Mouse (Mus musculus) kidney, adult 2 months (tissue): ENCODE measurements at regions not wholly inside any gene's neighbourhood (a gene's known extent, or its start where the extent isn't known, plus 50 kb on each side); places are given as distances from the start of the nearest gene placed in this dataset.

Experiments used
- DNase-seq: peaks from one replicate; pipeline ENCODE4 v3.0.0; 2021
- H3K27ac ChIP-seq: fragments of 200-500 bp; 2 replicates; pipeline ENCODE4 v1.5.1; 2012; ENCODE audit warnings: low read depth, low read length, control low read depth, inconsistent platforms; ENCODE audit not compliant: insufficient read depth
- H3K27me3 ChIP-seq: fragments of 200-500 bp; replicated peaks from 2 replicates; pipeline ENCODE4 v1.6.1; 2012; ENCODE audit warnings: mild to moderate bottlenecking, moderate library complexity, low read length, inconsistent platforms; ENCODE audit not compliant: control insufficient read depth, insufficient read depth
- H3K36me3 ChIP-seq: fragments of 200-500 bp; 2 replicates; pipeline ENCODE4 v1.6.1; 2012; ENCODE audit warnings: mild to moderate bottlenecking, moderate library complexity, low read length, inconsistent platforms; ENCODE audit not compliant: control insufficient read depth, insufficient read depth
- H3K4me1 ChIP-seq: fragments of 200-500 bp; 2 replicates; pipeline ENCODE4 v1.6.1; 2011; ENCODE audit warnings: low read length; ENCODE audit not compliant: control insufficient read depth, insufficient read depth
- H3K4me3 ChIP-seq: fragments of 200-500 bp; 2 replicates; pipeline ENCODE4 v1.5.1; 2011; ENCODE audit warnings: mild to moderate bottlenecking, low read depth, low read length, control low read depth; ENCODE audit not compliant: insufficient read depth
- CTCF ChIP-seq: fragments of 200-500 bp; conservative IDR thresholded peaks from 2 replicates; pipeline ENCODE4 v1.5.1; 2011; ENCODE audit warnings: low read depth, mild to moderate bottlenecking, control low read depth, low read length, moderate library complexity, mixed read lengths; ENCODE audit not compliant: insufficient read depth, insufficient read length
- POLR2A ChIP-seq: fragments of 200-500 bp; IDR thresholded peaks from one replicate; pipeline ENCODE4 v1.6.1; 2011; ENCODE audit warnings: low read depth, low read length, control low read depth
- WGBS: fragments of 180-500 bp; shearing (Covaris S2); methylation state at CpG from one replicate; pipeline ENCODE4 v1.1.7; 2018; 5-methylcytosine and 5-hydroxymethylcytosine counted together

DNA sequence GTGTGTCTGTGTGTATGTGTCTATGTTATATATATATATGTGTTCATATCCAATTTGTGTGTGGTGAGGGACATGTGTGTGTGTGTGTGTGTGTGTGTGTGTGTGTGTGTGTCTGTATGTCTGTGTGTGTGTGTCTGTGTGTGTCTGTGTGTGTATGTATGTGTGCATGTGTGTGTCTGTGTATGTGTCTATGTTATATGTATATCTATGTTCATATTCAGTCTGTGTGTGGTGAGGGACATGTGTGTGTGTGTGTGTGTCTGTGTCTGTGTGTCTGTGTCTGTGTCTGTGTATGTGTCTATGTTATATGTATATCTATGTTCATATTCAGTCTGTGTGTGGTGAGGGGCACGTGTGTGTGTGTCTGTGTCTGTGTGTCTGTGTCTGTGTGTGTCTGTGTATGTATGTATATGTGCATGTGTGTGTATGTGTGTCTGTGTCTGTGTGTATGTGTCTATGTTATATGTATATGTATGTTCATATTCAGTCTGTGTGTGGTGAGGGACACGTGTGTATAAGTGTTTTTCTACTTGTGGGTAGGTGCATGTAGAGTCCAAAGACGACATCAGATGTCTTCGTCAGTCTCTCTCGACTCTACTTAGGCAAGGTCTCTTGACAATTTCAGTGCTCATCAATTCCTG, 370.5 kb upstream of the Slc7a11 start:
- Histone ChIP-seq H3K4me1 (no peaks in the 10 kb centered on the region), H3K27ac (no peak overlapping the region), H3K36me3 (no peaks in the 10 kb centered on the region), H3K27me3 (no peaks in the 10 kb centered on the region), H3K4me3 (no peak overlapping the region)
- WGBS: 88% methylated on average over 5 of the region's 5 CpGs
- TF ChIP-seq POLR2A: no peak
- no peak for TF ChIP-seq CTCF
- DNase-seq: no peak

GRCm38 (mm10) chr3:50815716-50816115, 372.3 kb upstream of the Slc7a11 start:
- H3K27ac ChIP-seq: no peak overlapping the region
- no peak overlapping the region for H3K4me3 ChIP-seq
- no peaks in the 10 kb centered on the region for H3K27me3 ChIP-seq
- H3K4me1 ChIP-seq: no peaks in the 10 kb centered on the region
- TF ChIP-seq POLR2A (no peak), CTCF (no peak)
- no peaks in the 10 kb centered on the region for H3K36me3 ChIP-seq
- DNase-seq: no peak
- 84% methylated on average over 10 of the region's 10 CpGs for WGBS

DNA sequence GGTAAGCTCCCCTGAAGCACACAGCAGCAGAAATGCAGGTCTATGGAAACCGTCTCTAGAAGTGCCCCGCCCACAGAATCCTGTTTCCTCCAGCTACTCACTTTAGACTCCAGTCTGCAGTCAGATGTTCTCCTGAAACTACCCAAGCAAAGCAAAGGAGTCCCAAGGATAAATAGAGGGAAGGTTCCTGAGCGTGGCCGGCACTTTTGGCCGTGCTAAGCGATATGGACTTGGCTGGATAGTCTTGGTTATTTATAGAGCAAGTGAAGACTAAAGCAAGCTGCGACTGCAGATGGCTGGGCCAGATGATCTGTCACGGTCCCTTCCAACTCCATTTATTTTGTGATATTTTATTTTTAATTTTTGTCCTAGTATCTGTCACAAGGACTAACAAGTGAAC, 373.1 kb upstream of the Slc7a11 start:
- Histone ChIP-seq H3K4me3 (no peak overlapping the region), H3K27me3 (no peaks in the 10 kb centered on the region), H3K4me1 (no peaks in the 10 kb centered on the region), H3K27ac (no peak overlapping the region), H3K36me3 (no peaks in the 10 kb centered on the region)
- no peak for TF ChIP-seq CTCF
- no peak for TF ChIP-seq POLR2A
- 38% methylated on average over 8 of the region's 8 CpGs for WGBS
- no peak for DNase-seq

DNA sequence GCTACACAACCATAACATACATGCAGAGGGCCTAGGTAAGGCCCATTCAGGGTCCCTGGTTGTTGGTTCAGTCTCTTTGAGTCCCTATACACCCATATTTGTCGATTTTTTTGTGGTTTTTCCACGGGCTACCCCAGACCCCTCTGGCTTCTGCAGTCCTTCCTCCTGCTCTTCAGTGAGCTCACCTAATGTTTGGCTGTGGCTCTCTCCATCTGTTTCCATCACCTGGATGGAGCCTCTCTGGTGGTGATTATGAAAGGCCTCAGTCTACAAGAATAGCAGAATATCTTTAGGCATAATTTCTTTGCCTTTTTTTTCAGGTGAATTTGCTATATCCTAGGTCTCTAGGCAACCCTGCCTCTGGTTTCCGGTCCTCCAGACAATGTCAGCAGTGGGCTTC, 373.9 kb upstream of the Slc7a11 start:
- Histone ChIP-seq H3K4me1 (no peaks in the 10 kb centered on the region), H3K36me3 (no peaks in the 10 kb centered on the region), H3K27ac (no peak overlapping the region), H3K27me3 (no peaks in the 10 kb centered on the region), H3K4me3 (no peak overlapping the region)
- WGBS: 79% methylated on average over 3 of the region's 3 CpGs
- DNase-seq: no peak
- TF ChIP-seq CTCF (no peak), POLR2A (no peak)

DNA sequence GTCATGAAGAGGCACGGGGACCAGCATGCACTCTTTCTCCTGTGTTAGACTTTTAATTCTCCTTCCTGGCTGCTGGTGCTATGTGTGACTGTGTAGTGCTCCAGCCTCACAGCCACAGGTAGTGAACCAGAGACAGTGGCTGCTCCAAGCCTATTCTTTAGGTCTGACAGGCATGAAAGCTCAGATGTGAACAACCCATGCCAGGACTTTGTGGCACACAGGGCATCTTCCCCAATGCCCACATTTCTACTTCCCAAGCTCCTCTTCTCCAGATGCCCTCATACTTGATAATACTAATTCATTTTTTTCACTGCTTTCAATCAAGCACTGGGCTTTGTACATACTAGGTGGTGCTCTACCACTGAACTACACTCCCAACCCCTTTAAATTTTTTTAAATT, 377.4 kb upstream of the Slc7a11 start:
- TF ChIP-seq CTCF (no peak), POLR2A (no peak)
- no peak for DNase-seq

DNA sequence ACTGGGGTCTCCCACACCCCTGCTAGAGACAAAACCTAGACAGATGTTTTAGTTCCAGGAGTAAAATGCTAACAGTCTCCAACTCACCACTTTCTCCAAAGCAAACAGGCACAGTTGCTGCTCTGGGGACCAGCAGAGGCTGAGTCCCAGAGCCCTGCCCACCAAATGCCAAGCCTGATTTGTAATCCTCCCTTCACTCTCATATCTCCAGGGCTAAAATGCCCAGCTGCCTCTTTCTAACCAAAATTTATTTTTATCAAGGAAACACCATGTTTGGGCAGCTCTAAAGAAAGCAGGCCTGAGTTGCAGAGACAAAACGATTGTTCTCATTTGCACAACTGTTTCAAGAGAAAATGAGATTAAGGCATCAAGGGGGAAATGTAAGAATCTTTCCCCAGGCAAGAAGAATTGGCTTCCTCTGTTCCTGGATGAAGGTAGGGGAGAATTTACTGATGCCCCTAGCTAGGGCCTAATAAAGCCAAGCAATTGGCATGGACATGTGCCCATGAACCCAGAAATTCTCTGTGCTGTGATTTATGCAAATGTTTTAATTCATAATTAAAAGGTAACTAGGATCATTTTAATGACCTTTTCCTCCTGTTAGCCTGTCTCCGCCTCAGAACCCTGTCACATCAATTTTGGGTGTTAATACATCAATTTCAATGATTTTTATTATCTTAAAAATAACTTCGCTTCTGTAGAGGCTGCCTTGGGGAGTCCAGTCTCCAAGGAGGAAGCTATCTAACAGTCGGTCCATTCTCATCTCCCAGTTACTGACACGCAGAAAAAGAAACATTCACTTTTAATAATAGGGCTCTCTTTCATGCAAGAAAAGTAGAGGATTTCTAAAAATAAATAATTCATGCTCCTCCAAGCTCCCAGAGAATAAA, 382.4 kb upstream of the Slc7a11 start:
- Histone ChIP-seq H3K4me1 (no peaks in the 10 kb centered on the region), H3K4me3 (no peak overlapping the region), H3K27me3 (no peaks in the 10 kb centered on the region; the same call in 1 of the 2 replicates), H3K36me3 (no peaks in the 10 kb centered on the region), H3K27ac (no peak overlapping the region)
- WGBS: 78% methylated on average over 5 of the region's 5 CpGs
- TF ChIP-seq CTCF: no peak
- TF ChIP-seq POLR2A: no peak
- DNase-seq: no peak

More for the DNA sequence above, 377.4 kb upstream of the Slc7a11 start:
- no peak overlapping the region for H3K27ac ChIP-seq
- WGBS: 82% methylated on average over 1 of the region's 1 CpGs
- H3K36me3 ChIP-seq: no peaks in the 10 kb centered on the region
- H3K4me3 ChIP-seq: no peak overlapping the region
- no peaks in the 10 kb centered on the region; the same call in 1 of the 2 replicates for H3K27me3 ChIP-seq
- H3K4me1 ChIP-seq: no peaks in the 10 kb centered on the region

DNA sequence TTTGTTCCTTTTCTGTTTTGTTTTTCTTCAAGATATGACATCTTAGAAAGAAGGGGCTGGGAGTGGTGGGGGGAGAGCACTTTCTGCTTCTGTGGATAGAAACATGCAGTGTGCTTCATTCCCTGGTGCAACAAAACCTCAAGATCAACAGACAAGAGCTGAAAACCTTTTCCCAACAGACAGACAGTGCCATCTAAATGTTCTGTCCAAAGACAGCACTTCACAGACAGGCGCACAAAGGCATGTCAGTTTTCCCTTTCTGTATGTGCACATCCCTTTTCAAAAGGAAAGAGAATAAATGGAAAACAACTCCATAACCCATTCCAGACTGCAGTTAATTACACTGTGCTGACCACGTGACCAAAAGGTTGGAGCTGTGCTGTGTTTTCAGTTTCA, 383.0 kb upstream of the Slc7a11 start:
- Histone ChIP-seq H3K4me3 (no peak overlapping the region), H3K27ac (no peak overlapping the region), H3K27me3 (no peaks in the 10 kb centered on the region; the same call in 1 of the 2 replicates), H3K36me3 (no peaks in the 10 kb centered on the region), H3K4me1 (no peaks in the 10 kb centered on the region)
- TF ChIP-seq CTCF (no peak), POLR2A (no peak)
- 72% methylated on average over 2 of the region's 2 CpGs for WGBS
- DNase-seq: no peak
